Mouse (Mus musculus) erythroid progenitor cell, adult 5-6 weeks (primary cell): Measurements from ENCODE around the gene Abhd4. TPM values are rescaled to one million over a fixed set of nuclear protein-coding genes. Genes with fewer than 3 reads are reported as not detected.

Source experiments
- ATAC-seq: replicated peaks from 2 replicates; pipeline ENCODE4 v1.8.0; 2016; ENCODE audit warnings: moderate number of reproducible peaks, mild to moderate bottlenecking, moderate TSS enrichment, inconsistent platforms; ENCODE audit not compliant: poor library complexity, low FRiP score, severe bottlenecking
- total RNA-seq, 2 experiments: library from RNA; stranded (forward) in 1 of 2; stranded (reverse) in 1 of 2; fragments of 150-400 nt in 1 of 2; fragments of 186-747, 209-891 nt in 1 of 2; gene quantifications; 2 replicates each; pipeline versions ENCODE4 v1.2.3 to v1.2.4; 2015 to 2017; ENCODE audit warnings: low replicate concordance in 2 of 2

Abhd4 gene
- total RNA-seq, 2 experiments from 2014 or later, result 24.4 to 33.1 TPM

- ATAC-seq, result no peak
Observed at GRCm38 (mm10) chr14:54234231-54235040, 19.6 kb upstream of the Abhd4 start.

DNA sequence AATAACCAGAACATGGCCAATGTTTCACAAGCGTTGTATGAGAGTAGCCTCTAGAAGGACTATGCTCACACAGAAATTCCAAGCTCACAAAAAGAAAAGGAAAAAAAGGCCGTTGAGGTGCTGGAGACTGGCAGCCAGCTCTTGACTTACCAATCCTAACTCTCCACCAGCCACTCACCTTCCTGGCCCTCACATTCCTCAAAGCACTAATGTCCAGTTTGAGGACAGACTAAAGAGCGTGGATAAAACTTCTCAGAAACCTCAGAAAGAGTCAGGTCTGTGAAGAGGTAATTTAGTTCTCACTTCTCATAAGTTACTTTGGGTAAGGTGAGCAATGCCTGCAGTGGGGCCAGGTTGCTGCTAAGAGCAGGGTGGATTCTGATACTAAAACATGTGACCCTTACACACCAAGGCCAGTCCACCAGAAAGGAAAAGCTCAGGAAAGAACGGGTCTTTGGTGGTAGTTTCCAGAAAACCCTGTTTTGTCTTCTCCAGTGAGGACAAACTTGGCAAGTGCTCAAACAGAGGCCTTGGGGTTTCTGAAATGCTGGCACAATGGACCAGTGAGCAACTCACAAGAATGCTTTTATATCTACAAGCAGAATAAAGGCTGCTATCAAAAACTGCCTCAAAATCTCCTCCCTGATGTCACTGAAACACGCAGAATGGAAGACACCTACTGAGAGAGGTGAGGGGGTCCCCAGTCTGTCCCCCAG is 18.0 kb upstream of the Abhd4 start:
- ATAC-seq, result no peak

DNA sequence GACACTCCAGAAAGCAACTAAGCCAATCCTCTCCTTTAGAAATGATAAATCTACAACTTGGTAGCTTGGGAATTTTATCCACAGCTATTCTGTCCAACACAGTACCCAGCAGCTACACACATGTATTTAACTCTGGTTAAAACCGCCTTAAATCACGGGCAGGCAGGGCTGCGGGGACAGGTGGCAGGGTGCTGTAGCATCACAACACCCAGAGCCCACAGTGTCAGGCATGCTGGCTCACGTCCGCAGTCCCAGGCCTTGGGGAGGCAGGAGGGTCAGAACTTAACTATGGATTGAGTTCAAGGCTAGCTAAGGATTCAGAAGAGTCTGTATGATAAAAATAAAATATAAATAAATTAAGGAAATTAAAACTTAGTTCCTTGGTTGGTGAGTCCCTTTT is 17.1 kb upstream of the Abhd4 start:
- no peak for ATAC-seq

GRCm38 (mm10) chr14:54239002-54239736 is 14.8 kb upstream of the Abhd4 start:
- peak; percentile 89 for ATAC-seq

DNA sequence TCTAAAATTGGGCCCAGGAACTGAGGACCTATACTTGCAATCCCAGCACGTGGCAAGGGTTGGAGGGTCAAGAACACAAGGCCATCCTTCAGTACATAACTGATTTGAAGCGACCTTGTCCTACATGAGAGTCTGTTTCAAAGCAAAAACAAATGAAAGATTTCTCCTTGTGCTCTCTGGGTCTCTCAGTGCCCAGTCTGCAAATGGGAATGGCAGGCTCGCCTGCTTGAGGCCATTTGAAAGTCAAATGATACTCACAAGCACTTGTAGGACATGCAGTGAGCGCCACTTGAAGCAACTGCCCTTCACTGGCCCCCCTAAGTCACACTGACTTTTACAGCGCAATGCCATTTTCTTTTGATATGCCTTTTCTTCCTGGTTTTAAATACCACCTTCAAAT is 13.4 kb upstream of the Abhd4 start:
- ATAC-seq, result no peak

- no peak for ATAC-seq
Observed at GRCm38 (mm10) chr14:54244183-54244582, 9.8 kb upstream of the Abhd4 start.

DNA sequence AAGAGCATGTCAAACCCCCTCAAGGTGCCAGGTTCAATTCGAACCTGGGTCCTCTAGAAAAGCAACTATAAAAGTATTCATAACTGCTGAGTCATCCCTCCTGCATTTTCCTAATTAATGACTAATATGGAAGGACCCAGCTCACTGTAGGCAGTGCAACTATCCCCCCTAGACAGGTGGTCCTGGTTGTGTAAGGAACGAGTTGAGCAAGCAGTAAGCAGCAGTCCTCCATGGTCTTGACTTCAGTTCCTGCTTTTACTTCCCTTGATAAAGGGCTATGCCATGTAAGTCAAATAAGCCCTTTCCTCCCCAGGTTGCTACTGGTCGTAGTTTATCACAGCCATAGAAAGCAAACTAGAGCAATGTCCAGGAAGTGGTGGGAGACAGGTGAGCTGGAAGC is 7.8 kb upstream of the Abhd4 start:
- ATAC-seq, result no peak

DNA sequence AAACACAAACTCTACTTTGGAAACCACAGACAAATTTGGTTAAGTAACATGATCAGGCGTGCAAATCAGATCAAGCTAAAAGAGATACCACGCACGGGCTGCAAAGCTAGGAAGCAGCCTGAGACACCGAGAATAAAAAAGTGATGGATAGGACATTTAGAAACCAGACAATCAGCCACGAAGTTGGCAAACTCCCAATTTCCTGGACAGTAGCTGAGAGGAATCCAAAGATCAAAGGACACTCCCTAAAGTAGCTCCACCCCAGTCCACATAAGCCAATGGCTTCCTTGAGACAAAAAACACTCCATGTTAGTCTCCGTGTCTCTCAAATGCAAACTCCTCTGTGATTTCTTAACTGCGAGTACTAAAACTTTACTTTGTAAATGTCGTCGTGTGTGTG is 4.7 kb upstream of the Abhd4 start:
- ATAC-seq, result no peak

GRCm38 (mm10) chr14:54250122-54250521 is 3.9 kb upstream of the Abhd4 start:
- no peak for ATAC-seq

DNA sequence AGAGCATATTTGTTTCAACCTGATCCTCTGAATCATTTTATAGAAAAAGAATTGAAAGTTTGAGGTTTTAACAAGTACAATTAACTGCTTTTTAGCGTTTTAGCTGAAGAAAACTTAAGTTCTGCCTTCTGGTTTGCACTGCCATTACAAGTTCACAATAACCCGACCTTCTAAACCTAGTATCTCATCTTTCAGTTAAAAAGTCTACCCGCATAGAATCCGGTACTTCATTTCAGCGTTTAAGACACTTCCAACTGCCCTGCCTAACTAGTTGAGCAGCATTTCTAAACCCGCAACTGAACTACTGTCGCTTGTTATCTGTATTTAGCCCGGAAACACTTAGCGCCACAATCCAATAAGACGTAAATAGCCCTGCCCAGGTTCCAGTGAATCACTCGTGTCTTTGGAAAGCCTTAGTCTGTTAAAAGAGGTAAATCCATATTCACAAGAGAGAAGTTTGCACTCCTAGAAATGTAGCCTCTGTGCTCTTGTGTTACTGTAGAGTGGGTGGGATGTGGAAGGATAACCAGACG is 748 bp downstream of the Abhd4 start:
- ATAC-seq, result no peak

DNA sequence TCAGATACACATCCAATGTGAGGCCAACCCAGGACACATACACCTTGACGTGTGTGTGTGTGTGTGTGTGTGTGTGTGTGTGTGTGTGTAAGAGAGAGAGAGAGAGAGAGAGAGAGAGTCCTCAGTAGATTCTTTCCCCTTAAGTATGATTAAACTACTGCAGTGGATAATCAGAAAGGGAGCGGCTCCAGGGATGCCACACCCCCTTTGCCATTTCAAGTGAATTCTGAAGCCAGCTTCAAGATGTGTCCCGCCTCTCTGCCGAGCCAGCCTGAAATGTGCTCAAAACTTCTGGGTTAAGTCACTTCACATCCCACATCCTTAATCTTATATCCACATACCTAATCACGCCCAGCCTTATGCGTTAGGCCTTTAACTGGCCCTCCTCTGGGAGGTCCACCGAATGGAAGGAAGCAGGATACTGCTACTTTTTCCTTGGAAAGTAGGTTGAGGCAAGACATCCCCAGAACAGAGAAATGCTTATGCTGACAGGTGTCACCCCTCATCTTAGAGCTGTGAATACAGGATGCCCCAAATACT is 4.2 kb downstream of the Abhd4 start:
- ATAC-seq, result peak; percentile 39; the same call in 1 of the 2 replicates

- peak; percentile 89 for ATAC-seq
Observed at GRCm38 (mm10) chr14:54259003-54259721, 5.2 kb downstream of the Abhd4 start.

GRCm38 (mm10) chr14:54259722-54260085 is 5.7 kb downstream of the Abhd4 start:
- ATAC-seq, result no peak

DNA sequence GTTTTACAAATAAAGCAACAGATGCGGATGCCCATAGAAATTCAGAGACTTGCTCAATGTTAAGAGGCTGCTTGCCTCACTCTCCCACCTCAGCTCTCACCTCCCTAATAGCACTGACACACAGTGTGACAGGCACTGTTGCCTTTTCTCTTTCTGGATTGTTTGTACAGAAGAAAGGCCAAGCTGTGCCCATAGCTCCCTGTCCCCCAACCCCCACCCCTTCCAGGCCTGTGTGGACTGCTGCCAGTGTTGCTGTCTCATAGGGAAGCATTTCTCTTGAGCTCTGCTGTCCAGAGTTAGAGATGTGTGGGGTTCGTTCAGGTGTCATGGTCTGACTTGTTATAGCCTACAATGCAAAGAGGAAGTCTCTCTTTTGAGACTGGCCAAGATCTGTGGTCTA is 6.2 kb downstream of the Abhd4 start:
- ATAC-seq, result no peak

DNA sequence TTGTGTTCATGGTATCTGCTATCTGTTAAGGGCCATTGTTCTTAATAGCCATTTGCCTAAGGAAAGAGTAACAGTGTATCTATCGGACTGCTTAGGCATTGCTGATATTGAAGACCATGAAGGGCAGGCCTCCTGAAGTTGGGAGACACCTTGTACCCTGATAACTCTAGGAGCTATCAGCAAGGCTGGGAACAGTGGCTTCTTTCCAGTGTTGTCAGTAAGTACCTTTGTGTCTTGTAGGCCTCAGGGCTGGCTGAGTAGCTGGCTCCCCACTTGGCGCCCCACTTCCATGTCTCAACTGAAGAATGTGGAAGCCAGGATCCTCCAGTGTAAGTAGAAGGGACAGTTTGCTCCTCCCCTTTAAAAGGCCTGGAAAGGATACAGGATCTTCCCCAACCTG is 7.4 kb downstream of the Abhd4 start:
- no peak for ATAC-seq

- no peak for ATAC-seq
Observed at GRCm38 (mm10) chr14:54262622-54263021, 8.6 kb downstream of the Abhd4 start.

DNA sequence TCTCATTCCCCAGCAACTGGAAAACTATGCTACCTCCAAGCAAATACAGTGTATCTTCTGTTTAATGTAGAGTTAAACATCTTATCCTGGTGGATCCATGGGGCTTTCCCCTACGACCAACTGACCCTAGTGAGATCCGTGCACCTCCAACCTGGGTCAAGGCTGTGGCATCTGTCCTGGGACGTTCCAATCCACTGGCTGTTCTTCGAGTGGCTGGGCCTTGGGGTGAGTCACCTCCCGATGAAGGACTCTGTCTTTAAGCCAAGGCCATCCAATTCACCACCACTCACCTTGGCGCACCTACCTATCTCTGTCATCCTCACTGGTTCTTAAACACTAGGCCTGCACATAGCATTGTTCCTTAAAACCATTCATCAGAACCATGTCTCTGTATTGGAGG is 9.1 kb downstream of the Abhd4 start:
- ATAC-seq, result no peak

DNA sequence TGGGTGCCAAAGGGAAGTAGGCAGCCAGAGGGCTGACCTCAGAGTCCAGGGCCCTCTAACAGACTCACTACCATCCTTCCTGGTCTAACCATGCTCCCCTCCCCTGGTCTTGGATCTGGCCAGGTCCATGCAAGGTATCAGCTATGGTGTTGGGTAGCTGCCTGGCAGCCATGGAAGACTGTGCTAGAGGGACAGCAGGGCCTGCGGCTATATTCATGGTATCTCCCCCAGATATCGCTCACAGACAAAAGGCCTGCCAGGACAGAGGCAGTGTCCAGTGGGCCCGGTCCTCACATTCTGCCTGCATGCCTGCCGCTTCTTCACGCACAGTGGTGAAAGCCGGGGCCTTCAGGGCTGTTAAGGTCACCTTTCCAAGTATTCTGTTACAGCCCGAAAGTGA is 10.2 kb downstream of the Abhd4 start:
- no peak for ATAC-seq

DNA sequence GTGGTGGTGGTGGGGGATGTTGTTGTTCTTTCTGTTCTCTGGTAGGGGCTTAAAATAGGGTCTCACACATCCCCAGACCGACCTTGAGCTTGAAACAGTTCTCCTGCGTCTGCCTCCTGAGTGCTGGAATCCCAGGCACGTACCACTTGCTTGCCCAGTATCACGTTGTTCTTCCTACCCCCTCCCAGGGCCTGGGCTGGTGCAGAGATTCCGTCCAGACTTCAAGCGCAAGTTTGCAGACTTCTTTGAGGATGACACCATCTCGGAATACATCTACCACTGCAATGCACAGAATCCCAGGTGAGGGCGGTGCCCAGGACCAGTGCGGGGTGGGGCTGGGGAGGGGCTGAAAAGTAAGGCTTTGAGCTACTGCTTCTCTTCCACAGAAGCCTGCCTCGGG is 11.1 kb downstream of the Abhd4 start:
- no peak for ATAC-seq

GRCm38 (mm10) chr14:54265951-54266350 is 12.0 kb downstream of the Abhd4 start:
- no peak for ATAC-seq
